Mouse (Mus musculus) stomach, embryonic 16.5 days (tissue): Measurements from ENCODE around the gene Nfkbie. TPM values are rescaled to one million over a fixed set of nuclear protein-coding genes. Genes with fewer than 3 reads are reported as not detected.

ENCODE experiments used
- ATAC-seq: fragments of 200-750 bp; cut with Nextera tagmentation; 2 replicates; pipeline ENCODE4 v1.8.0; 2017; ENCODE audit warnings: moderate number of reproducible peaks, moderate TSS enrichment; ENCODE audit not compliant: insufficient read depth, low FRiP score
- H3K27ac ChIP-seq: fragments of 300-500 bp; sonication (generic); 2 replicates; pipeline ENCODE4 v1.5.1; 2014; ENCODE audit warnings: low read length
- H3K27me3 ChIP-seq: fragments of 300-500 bp; sonication (generic); 2 replicates; pipeline ENCODE4 v1.6.1; 2014; ENCODE audit warnings: low read length, control low read depth, mixed read lengths; ENCODE audit not compliant: control insufficient read depth, insufficient read depth
- H3K36me3 ChIP-seq: fragments of 300-500 bp; sonication (generic); 2 replicates; pipeline ENCODE4 v1.6.1; 2014; ENCODE audit warnings: low read length; ENCODE audit not compliant: control insufficient read depth, insufficient read depth
- H3K4me1 ChIP-seq: fragments of 300-500 bp; sonication (generic); 2 replicates; pipeline ENCODE4 v1.6.1; 2014; ENCODE audit warnings: low read length, control low read depth, mixed read lengths; ENCODE audit not compliant: control insufficient read depth, insufficient read depth
- H3K4me2 ChIP-seq: fragments of 300-500 bp; sonication (generic); 2 replicates; pipeline ENCODE4 v1.6.1; 2014; ENCODE audit warnings: low read depth, low read length, mixed read lengths
- H3K4me3 ChIP-seq: fragments of 300-500 bp; sonication (generic); replicated peaks from 2 replicates; pipeline ENCODE4 v1.5.1; 2014; ENCODE audit warnings: mild to moderate bottlenecking, low read length
- H3K9ac ChIP-seq: fragments of 300-500 bp; sonication (generic); 2 replicates; pipeline ENCODE4 v1.6.1; 2014; ENCODE audit warnings: low read length
- H3K9me3 ChIP-seq: fragments of 300-500 bp; sonication (generic); replicated peaks from 2 replicates; pipeline ENCODE4 v1.6.1; 2016; ENCODE audit warnings: low read length, control low read depth; ENCODE audit not compliant: control insufficient read depth
- WGBS: fragments of 180-500 bp; shearing (Covaris S2); extraction: QIAGEN DNeasy Blood & Tissue Kit; methylation state at CpG from one replicate; pipeline ENCODE4 v1.1.7; 2014; 5-methylcytosine and 5-hydroxymethylcytosine counted together
- polyA plus RNA-seq: library from polyadenylated mRNA; unstranded; fragments of >200 nt; fragmentation: Nextera tagmentation; extraction: Ambion mirVana; gene quantifications from 2 replicates; pipeline ENCODE4 v1.2.1, GENCODE M21; 2015

The Nfkbie gene
- polyA plus RNA-seq, 1 experiment from 2014 or later: 4.4 TPM

DNA sequence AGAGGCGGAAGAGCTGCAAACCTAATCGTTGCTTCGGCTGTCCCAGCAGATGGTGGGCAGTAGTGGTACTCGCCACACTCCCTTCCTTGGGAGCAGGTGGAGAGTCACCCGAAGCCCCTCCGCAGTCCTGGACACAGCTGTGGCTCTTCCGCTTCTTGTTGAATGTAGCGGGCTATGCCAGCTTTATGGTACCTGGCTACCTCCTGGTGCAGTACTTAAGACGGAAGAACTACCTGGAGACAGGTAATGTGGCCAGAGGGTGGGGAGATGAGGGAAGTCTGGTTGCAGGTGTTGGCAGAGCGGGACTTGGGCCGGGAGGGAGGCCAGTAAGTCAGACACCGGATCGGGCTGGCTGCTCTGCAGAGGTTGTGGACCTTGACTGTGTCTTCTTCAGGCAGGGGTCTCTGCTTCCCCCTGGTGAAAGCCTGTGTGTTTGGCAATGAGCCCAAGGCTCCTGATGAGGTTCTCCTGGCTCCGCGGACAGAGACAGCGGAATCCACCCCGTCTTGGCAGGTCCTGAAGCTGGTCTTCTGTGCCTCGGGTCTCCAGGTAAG lies 9.1 kb downstream of the Nfkbie start:
- Histone ChIP-seq H3K4me1 (peaks cover 15% of the 10 kb centered on the region), H3K4me2 (peak overlapping the region; percentile 98), H3K9me3 (no peaks in the 10 kb centered on the region), H3K27ac (peak overlapping the region; percentile 84), H3K27me3 (no peaks in the 10 kb centered on the region), H3K4me3 (peak overlapping the region; percentile 96), H3K36me3 (peaks cover 26% of the 10 kb centered on the region), H3K9ac (peak overlapping the region; percentile 98)
- ATAC-seq: no peak
- 6% methylated on average over 18 of the region's 18 CpGs for WGBS

DNA sequence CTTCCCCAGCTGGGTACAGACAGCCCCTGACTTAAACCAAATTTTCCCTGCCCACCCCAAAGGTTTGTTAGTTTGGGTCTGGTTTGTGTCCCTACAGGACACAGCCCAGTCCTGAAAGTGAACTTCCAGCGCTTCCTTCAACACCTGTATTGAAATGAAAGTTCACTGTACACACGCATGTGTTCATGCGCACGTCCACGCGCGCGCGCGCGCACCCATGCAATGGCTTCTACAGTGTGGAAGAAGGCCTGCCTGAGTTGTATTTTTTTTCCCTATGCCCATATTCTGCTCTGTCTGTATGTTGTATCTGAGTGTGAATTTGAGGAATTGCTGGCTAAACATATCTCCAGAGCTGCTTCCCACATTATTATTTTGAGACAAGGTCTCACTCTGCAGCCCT lies 9.6 kb downstream of the Nfkbie start:
- peak overlapping the region; percentile 98 for H3K4me2 ChIP-seq
- H3K36me3 ChIP-seq: peaks cover 30% of the 10 kb centered on the region
- H3K4me1 ChIP-seq: peaks cover 20% of the 10 kb centered on the region
- ATAC-seq: no peak
- no peaks in the 10 kb centered on the region for H3K27me3 ChIP-seq
- no peaks in the 10 kb centered on the region for H3K9me3 ChIP-seq
- 89% methylated on average over 11 of the region's 11 CpGs for WGBS
- peak overlapping the region; percentile 98 for H3K9ac ChIP-seq
- H3K27ac ChIP-seq: peak overlapping the region; percentile 84; the same call in 1 of the 2 replicates
- peak overlapping the region; percentile 96 for H3K4me3 ChIP-seq

DNA sequence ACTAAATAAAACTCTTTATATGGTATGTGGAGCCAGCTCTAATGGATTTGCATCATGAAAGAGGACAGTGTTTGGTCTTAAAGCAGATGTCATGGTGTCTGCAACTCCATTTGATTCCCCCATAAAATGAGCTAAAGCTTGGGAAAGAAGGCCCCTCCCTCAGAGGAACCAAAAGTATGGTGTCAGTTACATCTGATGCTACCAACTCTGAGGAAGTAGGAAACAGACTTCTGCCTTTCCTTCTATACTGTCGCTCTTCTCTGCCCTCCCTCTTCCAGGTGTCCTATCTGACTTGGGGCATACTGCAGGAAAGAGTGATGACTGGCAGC lies 10.5 kb downstream of the Nfkbie start:
- H3K9me3 ChIP-seq: no peaks in the 10 kb centered on the region
- peaks cover 38% of the 10 kb centered on the region for H3K36me3 ChIP-seq
- ATAC-seq: no peak
- no peak overlapping the region for H3K27ac ChIP-seq
- H3K27me3 ChIP-seq: no peaks in the 10 kb centered on the region
- H3K4me1 ChIP-seq: peaks cover 21% of the 10 kb centered on the region
- H3K4me3 ChIP-seq: no peak overlapping the region
- H3K4me2 ChIP-seq: no peak overlapping the region
- H3K9ac ChIP-seq: no peak overlapping the region
- WGBS: 81% methylated on average over 1 of the region's 1 CpGs

DNA sequence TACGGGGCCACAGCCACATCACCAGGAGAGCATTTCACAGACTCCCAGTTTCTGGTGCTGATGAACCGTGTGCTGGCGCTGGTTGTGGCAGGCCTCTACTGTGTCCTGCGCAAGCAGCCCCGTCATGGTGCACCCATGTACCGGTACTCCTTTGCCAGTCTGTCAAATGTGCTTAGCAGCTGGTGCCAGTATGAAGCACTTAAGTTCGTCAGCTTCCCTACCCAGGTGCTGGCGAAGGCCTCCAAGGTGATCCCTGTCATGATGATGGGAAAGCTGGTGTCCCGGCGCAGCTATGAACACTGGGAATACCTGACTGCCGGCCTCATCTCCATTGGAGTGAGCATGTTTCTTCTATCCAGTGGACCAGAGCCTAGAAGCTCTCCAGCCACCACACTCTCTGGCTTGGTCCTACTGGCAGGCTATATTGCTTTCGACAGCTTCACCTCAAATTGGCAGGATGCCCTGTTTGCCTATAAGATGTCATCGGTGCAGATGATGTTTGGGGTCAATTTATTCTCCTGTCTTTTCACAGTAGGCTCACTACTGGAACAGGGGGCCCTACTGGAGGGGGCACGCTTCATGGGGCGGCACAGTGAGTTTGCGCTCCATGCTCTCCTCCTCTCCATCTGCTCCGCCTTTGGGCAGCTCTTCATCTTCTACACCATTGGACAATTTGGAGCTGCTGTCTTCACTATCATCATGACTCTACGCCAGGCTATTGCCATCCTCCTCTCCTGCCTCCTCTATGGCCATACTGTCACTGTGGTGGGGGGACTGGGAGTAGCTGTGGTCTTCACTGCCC lies 11.1 kb downstream of the Nfkbie start:
- no peak for ATAC-seq
- H3K4me2 ChIP-seq: no peak overlapping the region
- H3K36me3 ChIP-seq: peaks cover 44% of the 10 kb centered on the region
- no peak overlapping the region for H3K4me3 ChIP-seq
- no peaks in the 10 kb centered on the region for H3K9me3 ChIP-seq
- no peaks in the 10 kb centered on the region for H3K27me3 ChIP-seq
- H3K9ac ChIP-seq: no peak overlapping the region
- WGBS: 58% methylated on average over 18 of the region's 18 CpGs
- H3K27ac ChIP-seq: peak overlapping the region; percentile 4; the same call in 1 of the 2 replicates
- peaks cover 23% of the 10 kb centered on the region for H3K4me1 ChIP-seq

DNA sequence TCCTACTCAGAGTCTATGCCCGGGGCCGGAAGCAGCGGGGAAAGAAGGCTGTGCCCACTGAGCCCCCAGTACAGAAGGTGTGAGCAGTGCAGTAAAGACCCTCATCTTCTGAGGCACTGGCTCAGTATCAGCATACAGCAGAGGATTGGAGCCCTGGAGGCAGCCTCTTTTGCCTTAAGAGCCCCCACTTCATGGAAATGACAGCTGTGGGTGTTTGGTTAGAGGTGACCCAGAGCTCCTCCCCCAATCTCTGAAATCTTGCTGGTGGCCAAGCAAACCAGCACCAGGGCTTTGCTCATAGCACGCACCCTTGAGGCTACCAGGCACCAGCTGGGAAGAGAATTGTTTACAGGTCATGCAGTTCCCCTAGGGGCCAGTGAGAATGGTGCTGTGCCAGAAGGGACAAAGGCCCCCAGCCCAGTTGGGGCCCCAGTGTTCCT lies 11.7 kb downstream of the Nfkbie start:
- no peak overlapping the region for H3K27ac ChIP-seq
- no peak overlapping the region for H3K4me3 ChIP-seq
- H3K4me2 ChIP-seq: no peak overlapping the region
- H3K27me3 ChIP-seq: no peaks in the 10 kb centered on the region
- no peak for ATAC-seq
- 31% methylated on average over 4 of the region's 4 CpGs for WGBS
- no peak overlapping the region for H3K9ac ChIP-seq
- H3K36me3 ChIP-seq: peaks cover 48% of the 10 kb centered on the region
- H3K4me1 ChIP-seq: peaks cover 27% of the 10 kb centered on the region
- no peaks in the 10 kb centered on the region for H3K9me3 ChIP-seq

DNA sequence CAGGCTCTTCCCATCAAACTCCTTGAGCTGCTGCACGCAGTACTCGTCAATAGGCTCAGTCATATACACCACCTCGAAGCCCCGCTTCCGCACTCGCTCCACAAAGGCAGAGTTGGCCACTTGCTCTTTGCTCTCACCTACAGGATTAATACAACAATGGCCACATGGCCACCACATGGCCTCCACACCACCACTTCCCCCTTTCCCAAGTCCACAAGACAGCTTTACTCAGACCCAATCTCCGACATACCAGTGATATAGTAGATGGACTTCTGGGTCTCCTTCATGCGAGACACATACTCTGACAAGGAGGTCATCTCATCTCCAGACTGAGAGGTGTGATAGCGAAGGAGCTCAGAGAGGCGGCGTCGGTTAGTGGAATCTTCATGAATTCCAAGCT lies 13.5 kb downstream of the Nfkbie start:
- Histone ChIP-seq H3K4me3 (no peak overlapping the region), H3K27ac (no peak overlapping the region), H3K9ac (no peak overlapping the region), H3K36me3 (peaks cover 48% of the 10 kb centered on the region), H3K9me3 (no peaks in the 10 kb centered on the region), H3K4me1 (peaks cover 27% of the 10 kb centered on the region), H3K4me2 (no peak overlapping the region), H3K27me3 (no peaks in the 10 kb centered on the region)
- no peak for ATAC-seq
- WGBS: 87% methylated on average over 12 of the region's 12 CpGs

DNA sequence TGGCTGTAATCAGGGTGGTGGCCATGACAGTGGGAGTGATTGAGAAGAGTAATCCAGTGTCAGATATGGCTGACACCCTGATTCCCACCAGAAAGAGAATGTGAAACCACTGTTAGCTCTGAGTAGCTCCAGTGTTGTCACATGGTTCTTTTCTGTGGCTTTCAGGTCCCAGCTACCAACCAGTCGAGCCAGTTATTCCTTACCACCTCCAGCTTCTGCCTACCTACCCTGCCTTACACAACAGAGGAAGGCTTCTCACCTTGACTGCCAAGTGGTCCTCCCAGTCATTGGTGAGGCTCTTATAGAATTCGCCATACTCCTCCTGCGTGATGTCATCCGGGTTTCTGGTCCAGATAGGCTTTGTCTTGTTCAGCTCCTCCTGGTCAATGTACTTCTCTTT lies 14.5 kb downstream of the Nfkbie start:
- ATAC-seq: no peak
- Histone ChIP-seq H3K9me3 (no peaks in the 10 kb centered on the region), H3K36me3 (peaks cover 48% of the 10 kb centered on the region), H3K27ac (no peak overlapping the region), H3K27me3 (no peaks in the 10 kb centered on the region), H3K9ac (no peak overlapping the region), H3K4me1 (peaks cover 30% of the 10 kb centered on the region), H3K4me2 (no peak overlapping the region), H3K4me3 (no peak overlapping the region)
- 76% methylated on average over 4 of the region's 4 CpGs for WGBS

DNA sequence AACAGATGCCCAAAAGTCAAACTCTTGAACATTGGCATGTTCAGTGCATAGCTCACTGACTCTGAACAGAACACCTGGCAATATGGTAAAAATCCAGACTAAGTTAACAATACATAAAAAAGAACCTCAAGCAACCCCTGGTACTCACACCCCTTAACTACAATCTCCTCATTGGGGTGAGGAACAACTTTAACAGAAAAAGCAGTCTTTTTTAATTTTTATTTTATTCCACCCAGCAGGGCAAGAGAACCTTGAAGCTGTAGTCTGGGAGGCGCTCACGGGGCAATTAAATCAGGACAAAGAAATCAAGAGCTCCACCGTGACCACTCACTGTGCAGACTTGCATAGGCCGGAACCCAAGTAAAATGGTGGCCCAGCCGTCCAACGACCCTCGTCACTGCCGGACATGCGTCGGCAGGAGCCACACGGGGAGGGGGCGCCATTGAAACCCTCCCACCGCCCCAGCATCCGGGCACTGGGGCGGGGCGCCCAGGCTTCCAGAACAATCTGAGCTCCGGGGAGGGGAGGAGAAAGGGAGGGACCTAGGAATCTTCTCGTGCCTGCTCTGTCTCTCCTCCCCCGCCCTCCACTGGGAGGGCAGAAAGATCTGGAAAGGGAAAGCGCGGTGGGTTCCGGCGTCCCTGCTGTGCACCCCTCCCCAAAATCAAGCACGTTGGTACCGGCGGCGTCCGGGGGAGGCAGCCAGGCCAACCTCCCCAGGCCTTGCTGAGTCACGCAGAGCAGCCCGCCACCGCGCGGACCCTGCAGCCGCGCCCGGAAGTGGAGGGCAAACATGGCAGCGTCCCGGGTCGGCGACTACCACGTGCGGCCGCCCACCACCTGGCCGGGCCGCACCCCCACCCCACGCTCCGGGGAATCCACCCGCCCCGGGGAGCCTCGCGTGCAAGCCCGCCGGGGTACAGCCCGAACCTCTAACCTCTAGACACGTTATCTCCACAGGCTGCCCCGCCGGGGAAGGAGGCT lies 16.9 kb downstream of the Nfkbie start:
- no peaks in the 10 kb centered on the region for H3K9me3 ChIP-seq
- peak overlapping the region; percentile 100 for H3K9ac ChIP-seq
- peak overlapping the region; percentile 100 for H3K4me3 ChIP-seq
- peaks cover 43% of the 10 kb centered on the region for H3K36me3 ChIP-seq
- peak overlapping the region; percentile 99 for H3K27ac ChIP-seq
- no peaks in the 10 kb centered on the region for H3K27me3 ChIP-seq
- 0% methylated on average over 57 of the region's 57 CpGs for WGBS
- H3K4me2 ChIP-seq: peak overlapping the region; percentile 86
- ATAC-seq: peak; percentile 48; the same call in 1 of the 2 replicates
- peaks cover 24% of the 10 kb centered on the region for H3K4me1 ChIP-seq
